Mouse (Mus musculus) right cerebral cortex, adult 18-20 months (tissue): Measurements from ENCODE around the gene Pxylp1.

Experiments used
- DNase-seq: peaks from one replicate; pipeline ENCODE4 v3.0.0; 2022; ENCODE audit warnings: mixed read lengths

Gene Pxylp1

GRCm38 (mm10) chr9:96857838-96858237 is 34.6 kb downstream of the Pxylp1 start:
- no peak for DNase-seq

GRCm38 (mm10) chr9:96853300-96854186 is 38.9 kb downstream of the Pxylp1 start:
- DNase-seq = no peak

GRCm38 (mm10) chr9:96851634-96852033 is 40.8 kb downstream of the Pxylp1 start:
- DNase-seq = peak; percentile 81

- no peak for DNase-seq
These were observed 41.4 kb downstream of the Pxylp1 start for GRCm38 (mm10) chr9:96851036-96851435.

GRCm38 (mm10) chr9:96849012-96849411 is 43.5 kb downstream of the Pxylp1 start:
- no peak for DNase-seq

GRCm38 (mm10) chr9:96846361-96846760 is 46.1 kb downstream of the Pxylp1 start:
- no peak for DNase-seq

GRCm38 (mm10) chr9:96844798-96845209 is 47.7 kb downstream of the Pxylp1 start:
- DNase-seq = peak; percentile 80

- DNase-seq = no peak
These were observed 53.1 kb downstream of the Pxylp1 start for GRCm38 (mm10) chr9:96839376-96839775.

GRCm38 (mm10) chr9:96838864-96839263 is 53.6 kb downstream of the Pxylp1 start:
- no peak for DNase-seq

- DNase-seq = no peak
These were observed 54.6 kb downstream of the Pxylp1 start for GRCm38 (mm10) chr9:96837781-96838420.

- no peak for DNase-seq
These were observed 55.5 kb downstream of the Pxylp1 start for GRCm38 (mm10) chr9:96836984-96837383.

- DNase-seq = no peak
These were observed 57.0 kb downstream of the Pxylp1 start for GRCm38 (mm10) chr9:96835374-96835921.

- DNase-seq = no peak
These were observed 58.9 kb downstream of the Pxylp1 start for GRCm38 (mm10) chr9:96833606-96834005.

- DNase-seq = no peak
These were observed 60.0 kb downstream of the Pxylp1 start for GRCm38 (mm10) chr9:96832516-96832915.

- no peak for DNase-seq
These were observed 61.6 kb downstream of the Pxylp1 start for GRCm38 (mm10) chr9:96830856-96831359.

- DNase-seq = no peak
These were observed 62.8 kb downstream of the Pxylp1 start for GRCm38 (mm10) chr9:96829682-96830081.

- no peak for DNase-seq
These were observed 64.4 kb downstream of the Pxylp1 start for GRCm38 (mm10) chr9:96828071-96828470.

- DNase-seq = no peak
These were observed 65.3 kb downstream of the Pxylp1 start for GRCm38 (mm10) chr9:96827002-96827785.

GRCm38 (mm10) chr9:96824857-96825256 is 67.6 kb downstream of the Pxylp1 start:
- no peak for DNase-seq

GRCm38 (mm10) chr9:96824026-96824425 is 68.4 kb downstream of the Pxylp1 start:
- no peak for DNase-seq

GRCm38 (mm10) chr9:96823541-96823940 is 68.9 kb downstream of the Pxylp1 start:
- DNase-seq = no peak

GRCm38 (mm10) chr9:96823005-96823404 is 69.5 kb downstream of the Pxylp1 start:
- DNase-seq = no peak
